Mouse (Mus musculus): ENCODE measurements around the gene Asic2. TPM values are rescaled to one million over a fixed set of nuclear protein-coding genes. Genes with fewer than 3 reads are reported as not detected.

Gene Asic2
- polyA plus RNA-seq, 1 experiment from 2014 or later = not detected

GRCm38 (mm10) chr11:81146574-81147157 lies 821.6 kb downstream of the Asic2 start:
- Histone ChIP-seq H3K4me1 (ENCODE audit: insufficient read depth) (no peaks in the 10 kb centered on the region), H3K4me3 (ENCODE audit: low read depth, low read length) (no peak overlapping the region), H3K9ac (replicated peaks) (no peak overlapping the region), H3K36me3 (replicated peaks; ENCODE audit: insufficient read depth, low read length) (no peaks in the 10 kb centered on the region), H3K27ac (ENCODE audit: low read depth) (no peak overlapping the region), H3K9me3 (ENCODE audit: low read length) (no peaks in the 10 kb centered on the region), H3K4me2 (ENCODE audit: low read depth, low read length) (no peak overlapping the region), H3K27me3 (ENCODE audit: insufficient read depth, low read length) (peaks cover 18% of the 10 kb centered on the region)
- 70% methylated on average over 9 of the region's 9 CpGs for WGBS (ENCODE audit: insufficient replicate concordance)
- TF ChIP-seq CTCF (IDR thresholded peaks at IDR 0.05; ENCODE audit: low read depth) = no peak
- no peak for TF ChIP-seq EP300 (IDR thresholded peaks at IDR 0.05; ENCODE audit: low read depth)
- DNase-seq = no peak
- ATAC-seq = no peak

GRCm38 (mm10) chr11:81135141-81135540 lies 833.1 kb downstream of the Asic2 start:
- no peaks in the 10 kb centered on the region for H3K36me3 ChIP-seq (replicated peaks; ENCODE audit: insufficient read depth, low read length)
- TF ChIP-seq CTCF (IDR thresholded peaks at IDR 0.05; ENCODE audit: low read depth) (no peak), EP300 (IDR thresholded peaks at IDR 0.05; ENCODE audit: low read depth) (no peak)
- DNase-seq = no peak
- H3K4me2 ChIP-seq (ENCODE audit: low read depth, low read length) = no peak overlapping the region
- no peak overlapping the region for H3K4me3 ChIP-seq (ENCODE audit: low read depth, low read length)
- H3K27me3 ChIP-seq (ENCODE audit: insufficient read depth, low read length) = no peaks in the 10 kb centered on the region
- WGBS (ENCODE audit: insufficient replicate concordance) = 61% methylated on average over 4 of the region's 4 CpGs
- no peaks in the 10 kb centered on the region for H3K9me3 ChIP-seq (ENCODE audit: low read length)
- H3K4me1 ChIP-seq (ENCODE audit: insufficient read depth) = no peaks in the 10 kb centered on the region
- no peak overlapping the region for H3K27ac ChIP-seq (ENCODE audit: low read depth)
- H3K9ac ChIP-seq (replicated peaks) = no peak overlapping the region
- no peak for ATAC-seq

- Histone ChIP-seq H3K4me2 (ENCODE audit: low read depth, low read length) (no peak overlapping the region), H3K27me3 (ENCODE audit: insufficient read depth, low read length) (no peaks in the 10 kb centered on the region), H3K36me3 (replicated peaks; ENCODE audit: insufficient read depth, low read length) (no peaks in the 10 kb centered on the region), H3K9ac (replicated peaks) (no peak overlapping the region), H3K4me1 (ENCODE audit: insufficient read depth) (no peaks in the 10 kb centered on the region), H3K4me3 (ENCODE audit: low read depth, low read length) (no peak overlapping the region), H3K9me3 (ENCODE audit: low read length) (no peaks in the 10 kb centered on the region), H3K27ac (ENCODE audit: low read depth) (no peak overlapping the region)
- no peak for ATAC-seq
- no peak for DNase-seq
- WGBS (ENCODE audit: insufficient replicate concordance) = 17% methylated on average over 5 of the region's 5 CpGs
- TF ChIP-seq EP300 (IDR thresholded peaks at IDR 0.05; ENCODE audit: low read depth) = no peak
- no peak for TF ChIP-seq CTCF (IDR thresholded peaks at IDR 0.05; ENCODE audit: low read depth)
These were observed 834.3 kb downstream of the Asic2 start for GRCm38 (mm10) chr11:81133950-81134349.

GRCm38 (mm10) chr11:81132669-81133068 lies 835.6 kb downstream of the Asic2 start:
- Histone ChIP-seq H3K4me2 (ENCODE audit: low read depth, low read length) (no peak overlapping the region), H3K9me3 (ENCODE audit: low read length) (no peaks in the 10 kb centered on the region), H3K36me3 (replicated peaks; ENCODE audit: insufficient read depth, low read length) (no peaks in the 10 kb centered on the region), H3K27ac (ENCODE audit: low read depth) (no peak overlapping the region), H3K27me3 (ENCODE audit: insufficient read depth, low read length) (no peaks in the 10 kb centered on the region), H3K9ac (replicated peaks) (no peak overlapping the region), H3K4me3 (ENCODE audit: low read depth, low read length) (no peak overlapping the region), H3K4me1 (ENCODE audit: insufficient read depth) (no peaks in the 10 kb centered on the region)
- DNase-seq (no peak), ATAC-seq (no peak)
- TF ChIP-seq CTCF (IDR thresholded peaks at IDR 0.05; ENCODE audit: low read depth) (no peak), EP300 (IDR thresholded peaks at IDR 0.05; ENCODE audit: low read depth) (no peak)
- 85% methylated on average over 7 of the region's 7 CpGs for WGBS (ENCODE audit: insufficient replicate concordance)

- Histone ChIP-seq H3K4me1 (ENCODE audit: insufficient read depth) (no peaks in the 10 kb centered on the region), H3K27ac (ENCODE audit: low read depth) (no peak overlapping the region), H3K36me3 (replicated peaks; ENCODE audit: insufficient read depth, low read length) (no peaks in the 10 kb centered on the region), H3K4me2 (ENCODE audit: low read depth, low read length) (no peak overlapping the region), H3K9ac (replicated peaks) (no peak overlapping the region), H3K27me3 (ENCODE audit: insufficient read depth, low read length) (no peaks in the 10 kb centered on the region), H3K4me3 (ENCODE audit: low read depth, low read length) (no peak overlapping the region), H3K9me3 (ENCODE audit: low read length) (no peaks in the 10 kb centered on the region)
- 85% methylated on average over 6 of the region's 6 CpGs for WGBS (ENCODE audit: insufficient replicate concordance)
- DNase-seq = no peak
- no peak for TF ChIP-seq EP300 (IDR thresholded peaks at IDR 0.05; ENCODE audit: low read depth)
- TF ChIP-seq CTCF (IDR thresholded peaks at IDR 0.05; ENCODE audit: low read depth) = no peak
- no peak for ATAC-seq
These were observed 843.9 kb downstream of the Asic2 start for GRCm38 (mm10) chr11:81124363-81124762.

GRCm38 (mm10) chr11:81120024-81120576 lies 848.2 kb downstream of the Asic2 start:
- TF ChIP-seq EP300 (IDR thresholded peaks at IDR 0.05; ENCODE audit: low read depth) = no peak
- no peak for TF ChIP-seq CTCF (IDR thresholded peaks at IDR 0.05; ENCODE audit: low read depth)
- Histone ChIP-seq H3K27me3 (ENCODE audit: insufficient read depth, low read length) (no peaks in the 10 kb centered on the region), H3K4me3 (ENCODE audit: low read depth, low read length) (no peak overlapping the region), H3K27ac (ENCODE audit: low read depth) (no peak overlapping the region), H3K36me3 (replicated peaks; ENCODE audit: insufficient read depth, low read length) (no peaks in the 10 kb centered on the region), H3K4me1 (ENCODE audit: insufficient read depth) (no peaks in the 10 kb centered on the region), H3K4me2 (ENCODE audit: low read depth, low read length) (no peak overlapping the region), H3K9ac (replicated peaks) (no peak overlapping the region), H3K9me3 (ENCODE audit: low read length) (no peaks in the 10 kb centered on the region)
- 55% methylated on average over 8 of the region's 8 CpGs for WGBS (ENCODE audit: insufficient replicate concordance)
- ATAC-seq = no peak
- DNase-seq = no peak
